Comparison of ENCODE assay signal across 9 mouse cellular contexts in the genomic region with DNA sequence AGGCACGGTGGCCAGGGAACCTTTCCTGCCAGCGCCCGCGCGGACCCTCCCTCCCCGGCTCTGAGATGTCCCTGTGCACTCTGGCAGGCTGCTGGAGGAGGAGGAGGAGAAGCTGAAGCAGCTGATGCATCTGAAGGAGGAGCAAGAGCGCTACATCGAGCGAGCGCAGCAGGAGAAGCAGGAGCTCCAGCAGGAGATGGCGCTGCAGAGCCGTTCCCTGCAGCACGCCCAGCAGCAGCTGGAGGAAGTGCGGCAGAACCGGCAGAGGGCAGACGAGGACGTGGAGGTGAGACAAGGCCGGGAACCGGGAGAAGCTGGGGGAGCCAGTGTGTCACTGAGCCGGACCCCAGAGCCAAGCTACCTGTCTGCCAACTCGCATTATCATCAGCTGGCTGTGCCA. TPM values are rescaled to one million over a fixed set of nuclear protein-coding genes. Genes with fewer than 3 reads are reported as not detected.
A peak's percentile ranks its signal among the peaks of the same experiment; 100 is the strongest.
DNase-seq lines count a peak whose midpoint lies in the region; ATAC-seq lines count a peak whose summit lies in the region.
"Had no signal": no experiment of that assay in that cellular context is flagged by ENCODE, and none has a peak within 500 bp of the region (broad histone marks: within the 10 kb centered on the region; RNA-seq: fewer than 3 reads in every experiment).

No protein-coding gene starts in this region.

- no peaks in the 10 kb centered on the region for H3K36me3 ChIP-seq in hindbrain, embryonic 13.5 days

- peak overlapping the region; percentile 68 for H3K9ac ChIP-seq in hindbrain, embryonic 13.5 days

- H3K4me3 ChIP-seq in hindbrain, embryonic 13.5 days = peak overlapping the region; percentile 37
- H3K4me3 ChIP-seq: megakaryocyte, embryonic 14.5 days had no signal

- no peaks in the 10 kb centered on the region for H3K9me3 ChIP-seq in hindbrain, embryonic 13.5 days
- H3K9me3 ChIP-seq: megakaryocyte, embryonic 14.5 days had no signal

- H3K4me2 ChIP-seq in hindbrain, embryonic 13.5 days = peak overlapping the region; percentile 58

- H3K27ac ChIP-seq in hindbrain, embryonic 13.5 days = peak overlapping the region; percentile 62

- H3K4me1 ChIP-seq in hindbrain, embryonic 13.5 days (replicated peaks) = peaks cover 22% of the 10 kb centered on the region

- WGBS in hindbrain, embryonic 13.5 days = 1% methylated on average over 21 of the region's 21 CpGs

- H3K27me3 ChIP-seq in hindbrain, embryonic 13.5 days = 0 out of 2 replicates have a peak, but pooled peaks cover 9% of the 10 kb centered on the region
- H3K27me3 ChIP-seq: megakaryocyte, embryonic 14.5 days had no signal

- ATAC-seq in hindbrain, embryonic 13.5 days (ENCODE audit: low FRiP score) = peak; percentile 58

- peak; percentile 93 for DNase-seq in MN1 (ENCODE audit: low spot score)
- peak; percentile 97 for DNase-seq in cerebellum, postnatal 10 days
- DNase-seq in frontal cortex, postnatal 14 days (ENCODE audit: low spot score in 2 of 2) = peak; percentile 87 to 88
- peak; percentile 87 to 93 for DNase-seq in layer of hippocampus, postnatal 14 days (ENCODE audit: low spot score in 2 of 2)
- DNase-seq in lung, postnatal 10 days = peak; percentile 97
- peak; percentile 77 for DNase-seq in retina, adult 2 months (ENCODE audit: low read depth, low spot score)
- DNase-seq in thymus, postnatal 25 days = peak; percentile 93

RNA-seq across cellular contexts. Expression of a gene that starts 6.5 kb away (rescaled TPM):
- polyA plus RNA-seq in hindbrain, embryonic 13.5 days (2015; fragmentation: Nextera tagmentation; extraction: Ambion mirVana) = 1.5 and 2.1 TPM in 2 replicates
- 10 to 100 TPM; 27.1 to 28.9 TPM for total RNA-seq in layer of hippocampus, postnatal 14 days (2021)

RNA-seq across cellular contexts. Expression of a gene that starts 18.4 kb away (rescaled TPM):
- polyA plus RNA-seq in hindbrain, embryonic 13.5 days (2015; fragmentation: Nextera tagmentation; extraction: Ambion mirVana) = 5.8 and 6.6 TPM in 2 replicates
- total RNA-seq in layer of hippocampus, postnatal 14 days (2021) = 1 to 10 TPM; 3.7 to 3.9 TPM

RNA-seq across cellular contexts. Expression of a gene that starts 49.1 kb away (rescaled TPM):
- 40.2 and 41.6 TPM in 2 replicates for polyA plus RNA-seq in hindbrain, embryonic 13.5 days (2015; fragmentation: Nextera tagmentation; extraction: Ambion mirVana)
- total RNA-seq in layer of hippocampus, postnatal 14 days (2021) = 100 to 1,000 TPM in 1 of 2 experiments, 10 to 100 TPM in 1; 95.1 to 102 TPM

Comparison
In these comparisons a context has a peak if more than half of its experiments do, and no peak if none do; other contexts are left out.
1. Peak in every context shown above with its lines: DNase-seq, ATAC-seq, H3K4me3 ChIP-seq and H3K27ac ChIP-seq.